Mouse (Mus musculus) A20 (cell line): ENCODE measurements around the gene C8b.

Source experiments
- DNase-seq: peaks from one replicate; pipeline ENCODE4 v3.0.0-alpha.2; 2011; ENCODE audit warnings: low read depth, low spot score

Gene C8b

GRCm38 (mm10) chr4:104810710-104811286 lies 44.7 kb downstream of the C8b start:
- DNase-seq: no peak

DNA sequence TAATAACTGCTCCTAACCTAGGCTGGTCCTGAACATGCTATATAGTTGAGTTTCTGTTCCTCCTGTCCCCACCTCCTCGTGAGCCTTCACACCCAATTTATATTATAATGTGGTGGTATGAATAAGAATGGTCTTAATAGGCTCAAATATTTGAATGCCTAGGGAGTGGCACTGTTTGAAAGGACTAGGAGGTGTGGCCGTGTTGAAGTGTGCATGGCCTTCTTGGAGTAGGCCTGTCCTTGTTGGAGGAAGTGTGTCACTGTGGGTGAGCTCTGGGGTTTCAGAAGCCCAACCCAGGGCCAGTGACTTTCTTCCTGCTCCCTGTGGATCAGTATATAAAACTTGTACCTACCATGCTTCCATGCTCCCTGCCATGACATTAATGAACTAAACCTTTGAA lies 47.5 kb downstream of the C8b start:
- no peak for DNase-seq

- no peak for DNase-seq
Observed at GRCm38 (mm10) chr4:104816519-104817232, 50.6 kb downstream of the C8b start.

GRCm38 (mm10) chr4:104817509-104817908 lies 51.4 kb downstream of the C8b start:
- DNase-seq: no peak

GRCm38 (mm10) chr4:104818986-104819385 lies 52.9 kb downstream of the C8b start:
- no peak for DNase-seq

- DNase-seq: no peak
Observed at GRCm38 (mm10) chr4:104819891-104820290, 53.8 kb downstream of the C8b start.

- DNase-seq: no peak
Observed at GRCm38 (mm10) chr4:104823597-104824101, 57.5 kb downstream of the C8b start.

- DNase-seq: no peak
Observed at GRCm38 (mm10) chr4:104824381-104825077, 58.4 kb downstream of the C8b start.

- no peak for DNase-seq
Observed at GRCm38 (mm10) chr4:104828939-104829338, 62.8 kb downstream of the C8b start.

- no peak for DNase-seq
Observed at GRCm38 (mm10) chr4:104835096-104835495, 69.0 kb downstream of the C8b start.

GRCm38 (mm10) chr4:104838342-104838741 lies 72.2 kb downstream of the C8b start:
- no peak for DNase-seq

- DNase-seq: no peak
Observed at GRCm38 (mm10) chr4:104842204-104842603, 76.1 kb downstream of the C8b start.

DNA sequence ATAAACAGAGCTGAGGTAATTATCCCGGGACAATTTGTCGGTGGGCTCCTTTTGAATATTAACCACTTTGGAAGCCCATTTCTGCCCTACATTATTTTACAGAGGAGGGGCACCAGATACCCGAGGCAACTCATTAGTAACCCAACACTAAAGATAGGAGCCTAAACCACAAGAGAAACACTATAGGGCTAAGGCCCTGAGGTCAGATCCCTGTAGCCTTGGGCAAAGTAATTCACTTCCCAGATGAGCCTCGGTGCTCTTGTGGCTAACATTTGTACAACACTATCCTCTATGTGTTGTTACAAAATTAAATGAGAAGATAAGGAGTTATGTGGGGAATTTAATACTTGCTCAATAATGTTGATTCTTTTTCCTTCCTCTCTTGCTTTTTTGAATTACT lies 77.4 kb downstream of the C8b start:
- DNase-seq: no peak
